In genomic region chr12:111038231-111038975, GRCm38 (mm10) we compare ENCODE assay signal across 7 mouse cellular contexts. TPM values are rescaled to one million over a fixed set of nuclear protein-coding genes. Genes with fewer than 3 reads are reported as not detected.
A peak's percentile ranks its signal among the peaks of the same experiment; 100 is the strongest.
DNase-seq lines count a peak whose midpoint lies in the region; ATAC-seq lines count a peak whose summit lies in the region.

No protein-coding gene starts in this region.

- no peaks in the 10 kb centered on the region for H3K9me3 ChIP-seq in hindbrain, embryonic 13.5 days

- H3K4me3 ChIP-seq in hindbrain, embryonic 13.5 days = peak overlapping the region; percentile 99

- H3K27me3 ChIP-seq in hindbrain, embryonic 13.5 days = no peaks in the 10 kb centered on the region

- H3K36me3 ChIP-seq in hindbrain, embryonic 13.5 days = peaks cover 3% of the 10 kb centered on the region; the same call in 1 of the 2 replicates

- WGBS in hindbrain, embryonic 13.5 days = under 1% methylated on average over 53 of the region's 54 CpGs

- intact Hi-C loops in left cerebral cortex, postnatal 25 days (cut with DNase I) = loop anchor here (5.0 kb wide), 1 partner anchor 124 kb away; no protein-coding TSS in a partner anchor

- peaks cover 29% of the 10 kb centered on the region for H3K4me1 ChIP-seq in hindbrain, embryonic 13.5 days (replicated peaks)

- peak overlapping the region; percentile 99 for H3K27ac ChIP-seq in hindbrain, embryonic 13.5 days

- DNase-seq in ZHBTc4 (ENCODE audit: low read depth, low spot score) = peak; percentile 72
- peak; percentile 86 for DNase-seq in cerebellum, adult 9-10 months
- peak; percentile 87 for DNase-seq in forelimb bud, embryonic 11.5 days (ENCODE audit: low read depth, low spot score)
- DNase-seq in left cerebral cortex, postnatal 25 days (ENCODE audit: low spot score in 2 of 2) = peak; percentile 41 to 43
- DNase-seq in right cerebral cortex, postnatal 4 days = peak; percentile 62

- H3K9ac ChIP-seq in hindbrain, embryonic 13.5 days = peak overlapping the region; percentile 85

- peak overlapping the region; percentile 96 for H3K4me2 ChIP-seq in hindbrain, embryonic 13.5 days

- ATAC-seq in hindbrain, embryonic 13.5 days (ENCODE audit: low FRiP score) = peak; percentile 70
- peak; percentile 26 for ATAC-seq in megakaryocyte progenitor cell, adult 5-6 weeks (replicated peaks; ENCODE audit: poor library complexity)

RNA-seq across cellular contexts. Expression of gene Rcor1, which starts 0.7 kb away (rescaled TPM):
- 5.2 and 5.6 TPM in 2 replicates for polyA plus RNA-seq in hindbrain, embryonic 13.5 days (2015; fragmentation: Nextera tagmentation; extraction: Ambion mirVana)
- 10 to 100 TPM; 17.1 to 19.6 TPM for total RNA-seq in left cerebral cortex, postnatal 25 days (2021)
- total RNA-seq in megakaryocyte progenitor cell, adult 5-6 weeks (2015) = 53.7 and 59.9 TPM in 2 replicates
- 41.1 and 43.2 TPM in 2 replicates for total RNA-seq in megakaryocyte progenitor cell, adult 5-6 weeks (2017)

RNA-seq across cellular contexts. Expression of gene Ankrd9, which starts 59.6 kb away (rescaled TPM):
- 6.8 and 7.5 TPM in 2 replicates for polyA plus RNA-seq in hindbrain, embryonic 13.5 days (2015; fragmentation: Nextera tagmentation; extraction: Ambion mirVana)
- total RNA-seq in left cerebral cortex, postnatal 25 days (2021) = 10 to 100 TPM; 16.2 to 17.9 TPM
- 1.1 and 1.4 TPM in 2 replicates for total RNA-seq in megakaryocyte progenitor cell, adult 5-6 weeks (2015)
- total RNA-seq in megakaryocyte progenitor cell, adult 5-6 weeks (2017) = 1.8 and 4.6 TPM in 2 replicates

Comparison
In these comparisons a context has a peak if more than half of its experiments do, and no peak if none do; other contexts are left out.
1. Peak in every context shown above with its lines: DNase-seq, ATAC-seq, H3K4me3 ChIP-seq and H3K27ac ChIP-seq.